Mouse (Mus musculus) liver, embryonic 12.5 days (tissue): ENCODE results near the gene Naaa. TPM values are rescaled to one million over a fixed set of nuclear protein-coding genes. Genes with fewer than 3 reads are reported as not detected.

ENCODE experiments used
- ATAC-seq: fragments of 200-750 bp; cut with Nextera tagmentation; 2 replicates; pipeline ENCODE4 v1.8.0; 2017; ENCODE audit warnings: moderate number of reproducible peaks, mild to moderate bottlenecking, moderate library complexity
- H3K27ac ChIP-seq: fragments of 300-500 bp; sonication (generic); 2 replicates; pipeline ENCODE4 v1.5.1; 2016; ENCODE audit warnings: mild to moderate bottlenecking
- H3K27me3 ChIP-seq: fragments of 300-500 bp; sonication (generic); replicated peaks from 2 replicates; pipeline ENCODE4 v1.6.1; 2016; ENCODE audit warnings: mild to moderate bottlenecking, moderate library complexity
- H3K36me3 ChIP-seq: fragments of 300-500 bp; sonication (generic); 2 replicates; pipeline ENCODE4 v1.6.1; 2016; ENCODE audit warnings: mild to moderate bottlenecking, moderate library complexity
- H3K4me1 ChIP-seq: fragments of 300-500 bp; sonication (generic); 2 replicates; pipeline ENCODE4 v1.6.1; 2016
- H3K4me2 ChIP-seq: fragments of 300-500 bp; sonication (generic); 2 replicates; pipeline ENCODE4 v1.6.1; 2016; ENCODE audit warnings: mild to moderate bottlenecking, moderate library complexity
- H3K4me3 ChIP-seq: fragments of 300-500 bp; sonication (generic); 2 replicates; pipeline ENCODE4 v1.5.1; 2016; ENCODE audit warnings: mild to moderate bottlenecking, moderate library complexity
- H3K9ac ChIP-seq: fragments of 300-500 bp; sonication (generic); 2 replicates; pipeline ENCODE4 v1.6.1; 2016; ENCODE audit warnings: mild to moderate bottlenecking, moderate library complexity
- H3K9me3 ChIP-seq: fragments of 300-500 bp; sonication (generic); replicated peaks from 2 replicates; pipeline ENCODE4 v1.6.1; 2016; ENCODE audit warnings: mild to moderate bottlenecking, moderate library complexity
- WGBS: fragments of 180-500 bp; shearing (Covaris S2); methylation state at CpG from one replicate; pipeline ENCODE4 v1.1.7; 2016; ENCODE audit not compliant: insufficient replicate concordance; 5-methylcytosine and 5-hydroxymethylcytosine counted together
- polyA plus RNA-seq: library from polyadenylated mRNA; unstranded; fragments of >200 nt; fragmentation: Nextera tagmentation; extraction: Ambion mirVana; gene quantifications from 2 replicates; pipeline ENCODE4 v1.2.1, GENCODE M21; 2016

The Naaa gene
- polyA plus RNA-seq, 1 experiment from 2014 or later: 3.0 TPM

DNA sequence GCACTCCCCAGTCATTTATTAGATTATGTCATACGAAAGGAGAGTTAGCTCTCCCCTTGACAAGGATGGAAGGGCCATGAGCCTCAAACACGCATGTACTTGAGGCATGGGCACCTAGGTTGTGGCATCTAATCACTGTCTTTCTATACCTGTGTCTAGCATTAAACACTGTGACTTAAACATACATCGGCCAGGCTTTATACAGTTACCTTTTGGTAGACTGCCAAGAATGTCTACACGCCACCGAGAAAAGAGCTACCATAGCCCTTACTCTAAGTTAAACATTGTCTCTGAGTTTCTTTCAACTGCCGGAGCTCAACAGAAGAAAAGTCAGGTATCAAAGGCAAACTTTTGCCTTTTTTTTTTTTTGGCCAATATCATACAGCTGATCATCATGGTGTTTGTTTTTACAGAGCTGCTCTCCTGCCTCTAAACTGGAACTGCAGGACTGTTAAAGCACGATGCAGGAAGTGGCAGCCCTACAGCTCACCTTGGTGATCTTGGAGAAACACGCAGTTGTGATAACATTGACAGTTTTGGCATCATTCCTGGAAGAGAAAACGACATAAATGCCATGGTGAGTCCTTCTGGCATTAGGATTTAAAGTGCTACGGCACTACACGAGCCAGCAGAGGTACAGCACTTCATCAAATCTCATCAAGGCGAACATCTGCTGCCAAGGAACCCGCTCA, 24.3 kb upstream of the Naaa start:
- H3K4me1 ChIP-seq: 0 out of 2 replicates have a peak, but pooled peaks cover 4% of the 10 kb centered on the region
- H3K27ac ChIP-seq: no peak overlapping the region
- no peak overlapping the region for H3K4me2 ChIP-seq
- H3K27me3 ChIP-seq: no peaks in the 10 kb centered on the region
- no peak overlapping the region for H3K4me3 ChIP-seq
- H3K9ac ChIP-seq: no peak overlapping the region
- H3K36me3 ChIP-seq: peaks cover 98% of the 10 kb centered on the region
- 86% methylated on average over 13 of the region's 13 CpGs for WGBS
- no peak for ATAC-seq
- H3K9me3 ChIP-seq: no peaks in the 10 kb centered on the region

DNA sequence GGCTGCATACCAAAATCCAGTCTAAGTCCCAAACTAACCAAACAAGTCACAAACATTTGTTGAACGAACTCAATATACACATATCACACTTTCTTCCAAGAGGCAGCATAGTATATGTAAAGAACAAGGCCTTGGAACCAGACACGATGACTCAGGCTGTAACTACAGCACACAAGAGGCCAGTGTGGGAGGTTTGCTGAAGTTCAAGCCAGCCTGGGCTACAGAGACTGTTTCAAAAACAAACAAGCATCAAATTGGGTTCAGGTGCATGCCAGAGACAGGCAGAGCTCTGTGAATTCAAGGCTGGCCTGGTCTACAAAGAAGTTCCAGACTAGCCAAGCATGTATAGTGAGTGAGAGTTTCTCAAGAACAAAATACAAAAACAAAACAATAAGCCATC, 16.6 kb upstream of the Naaa start:
- H3K9ac ChIP-seq: no peak overlapping the region
- ATAC-seq: no peak
- H3K27me3 ChIP-seq: no peaks in the 10 kb centered on the region
- peaks cover 97% of the 10 kb centered on the region for H3K36me3 ChIP-seq
- 0 out of 2 replicates have a peak, but pooled peaks cover 8% of the 10 kb centered on the region for H3K4me1 ChIP-seq
- WGBS: 82% methylated on average over 2 of the region's 2 CpGs
- no peak overlapping the region for H3K4me3 ChIP-seq
- H3K9me3 ChIP-seq: no peaks in the 10 kb centered on the region
- H3K27ac ChIP-seq: no peak overlapping the region
- H3K4me2 ChIP-seq: no peak overlapping the region

DNA sequence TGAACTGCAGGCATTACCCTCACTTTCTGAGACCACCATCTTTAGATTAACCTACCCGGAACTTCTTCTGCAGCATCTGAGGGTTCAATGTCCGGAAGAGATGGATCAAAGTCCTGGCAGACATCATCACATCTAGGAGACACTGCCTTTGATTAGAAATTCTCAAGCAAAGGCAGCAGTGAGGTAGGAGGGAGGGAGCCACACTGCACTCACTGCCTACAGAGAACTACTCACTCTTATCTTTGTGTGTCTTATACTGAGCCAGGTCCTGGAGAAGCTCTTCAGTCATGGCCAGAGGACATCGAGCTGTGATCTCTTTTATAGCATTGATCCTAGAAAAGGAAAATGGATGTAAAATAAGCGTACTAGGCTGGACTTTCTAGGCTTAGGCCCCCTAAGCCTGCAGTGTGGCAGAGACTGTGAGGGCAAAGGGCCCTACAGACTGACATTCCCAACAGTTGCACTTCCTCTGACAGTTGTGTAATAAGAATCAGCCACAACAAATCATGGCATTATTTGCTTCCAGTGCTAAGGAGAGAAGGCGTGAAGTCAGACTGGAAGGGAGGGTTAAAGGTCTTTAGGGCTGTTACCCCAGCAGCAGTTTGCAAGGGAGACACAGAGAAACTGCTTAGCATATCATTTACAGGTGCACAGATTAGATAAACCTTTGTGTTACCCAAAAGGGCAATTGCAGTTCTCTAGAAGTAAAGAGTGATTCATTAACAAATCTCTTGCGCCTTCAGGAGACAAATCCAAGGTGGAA, 13.9 kb upstream of the Naaa start:
- Histone ChIP-seq H3K4me2 (no peak overlapping the region), H3K4me3 (no peak overlapping the region), H3K36me3 (peaks cover 98% of the 10 kb centered on the region), H3K9ac (no peak overlapping the region), H3K27me3 (no peaks in the 10 kb centered on the region), H3K27ac (no peak overlapping the region), H3K4me1 (0 out of 2 replicates have a peak, but pooled peaks cover 8% of the 10 kb centered on the region), H3K9me3 (no peaks in the 10 kb centered on the region)
- no peak for ATAC-seq
- WGBS: 74% methylated on average over 6 of the region's 6 CpGs

DNA sequence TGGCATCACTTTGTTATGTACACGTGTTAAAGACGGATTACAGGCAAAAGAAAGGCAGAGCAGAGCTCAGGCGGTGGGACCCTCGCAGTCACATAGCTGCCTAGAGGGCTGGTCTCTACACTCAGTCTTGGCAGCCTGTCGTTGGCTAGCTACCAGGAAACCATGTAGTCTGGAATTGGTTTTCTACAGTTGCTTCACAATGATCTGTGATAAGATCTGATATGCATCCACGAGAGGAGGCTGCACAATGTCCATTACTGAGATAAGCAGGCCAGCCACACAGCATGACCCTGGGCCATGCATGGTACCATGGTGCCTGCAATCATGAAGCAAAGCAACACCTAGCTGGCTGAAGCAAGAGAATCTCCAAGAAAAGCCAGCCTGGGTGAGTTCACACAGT, 9.9 kb upstream of the Naaa start:
- Histone ChIP-seq H3K27me3 (no peaks in the 10 kb centered on the region), H3K9me3 (no peaks in the 10 kb centered on the region), H3K4me3 (no peak overlapping the region), H3K4me1 (peaks cover 24% of the 10 kb centered on the region), H3K9ac (no peak overlapping the region), H3K4me2 (no peak overlapping the region), H3K27ac (no peak overlapping the region), H3K36me3 (peaks cover 89% of the 10 kb centered on the region)
- WGBS: 73% methylated on average over 6 of the region's 6 CpGs
- peak; percentile 28; the same call in 1 of the 2 replicates for ATAC-seq

DNA sequence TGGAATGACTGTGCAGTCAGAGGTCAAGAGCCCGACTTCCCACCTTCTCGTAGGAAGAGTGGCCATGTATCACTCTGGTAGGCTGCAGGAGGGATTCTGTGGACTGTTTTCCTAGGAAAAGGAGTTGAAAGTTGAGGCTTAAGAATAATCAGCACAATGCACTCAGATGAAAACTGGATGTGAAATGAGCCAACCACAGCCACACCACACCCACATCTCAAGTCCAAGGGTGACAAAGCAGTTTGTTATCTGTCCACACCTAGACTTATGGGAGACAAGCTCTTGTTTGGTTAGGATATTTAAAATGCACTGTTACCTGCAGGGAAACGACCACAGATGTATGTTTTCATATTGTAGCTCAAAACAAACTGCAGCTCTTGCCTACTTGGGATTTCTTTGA, 5.1 kb upstream of the Naaa start:
- Histone ChIP-seq H3K4me2 (peak overlapping the region; percentile 50), H3K9ac (no peak overlapping the region), H3K4me1 (peaks cover 35% of the 10 kb centered on the region), H3K36me3 (peaks cover 42% of the 10 kb centered on the region), H3K27ac (peak overlapping the region; percentile 68; the same call in 1 of the 2 replicates), H3K27me3 (peaks cover 4% of the 10 kb centered on the region; the same call in 1 of the 2 replicates), H3K4me3 (no peak overlapping the region), H3K9me3 (no peaks in the 10 kb centered on the region)
- peak; percentile 76 for ATAC-seq
- WGBS: 33% methylated on average over 3 of the region's 3 CpGs

DNA sequence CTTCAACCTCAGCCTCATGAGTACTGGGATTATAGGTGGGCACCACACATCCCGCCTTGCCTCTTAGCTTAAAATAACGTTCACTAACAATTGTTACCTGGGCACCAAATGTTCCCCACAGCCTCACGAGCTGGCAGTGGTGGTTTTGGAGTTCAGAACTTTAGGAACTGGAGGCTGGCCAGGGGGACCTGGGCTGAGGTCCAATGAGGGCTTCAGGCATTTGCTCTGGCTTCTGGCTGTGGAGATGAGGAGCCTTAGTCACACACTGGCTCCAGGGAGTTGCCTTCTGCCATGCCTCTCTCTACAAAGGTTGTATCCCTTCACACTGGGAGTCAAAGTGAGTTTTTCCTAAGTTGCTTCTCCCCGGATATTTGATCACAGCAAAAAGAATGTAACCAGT, 4.6 kb upstream of the Naaa start:
- Histone ChIP-seq H3K4me1 (peaks cover 38% of the 10 kb centered on the region), H3K27me3 (peaks cover 7% of the 10 kb centered on the region; the same call in 1 of the 2 replicates), H3K9me3 (no peaks in the 10 kb centered on the region), H3K36me3 (peaks cover 37% of the 10 kb centered on the region), H3K9ac (no peak overlapping the region), H3K27ac (no peak overlapping the region), H3K4me2 (peak overlapping the region; percentile 50), H3K4me3 (no peak overlapping the region)
- 75% methylated on average over 4 of the region's 4 CpGs for WGBS
- ATAC-seq: no peak

DNA sequence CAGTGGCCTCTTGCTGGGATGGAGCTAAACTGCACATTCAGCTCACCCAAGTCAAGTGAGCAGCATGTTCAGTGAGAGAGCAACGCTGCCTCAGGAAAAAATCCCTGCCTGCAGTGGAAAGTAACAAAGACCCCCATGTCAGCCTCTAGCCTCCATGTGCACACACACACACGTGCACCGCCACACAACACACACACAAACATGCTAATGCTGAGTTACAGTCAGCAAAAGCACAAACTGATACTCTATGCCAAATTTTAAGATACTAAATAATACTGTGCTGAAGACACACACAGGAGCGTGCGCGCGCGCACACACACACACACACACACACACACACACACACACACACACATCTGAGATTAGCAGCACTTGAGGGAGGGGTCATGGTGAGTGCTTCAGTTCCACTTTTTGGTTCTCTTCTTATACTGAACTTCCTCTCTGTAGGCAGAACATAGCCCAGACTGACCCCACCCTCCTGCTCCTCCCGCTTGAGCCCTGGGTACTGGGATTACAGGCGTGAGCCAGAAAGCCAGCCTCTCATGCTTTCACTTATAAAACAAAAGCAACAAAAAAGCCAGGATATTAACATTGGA, 1.1 kb upstream of the Naaa start:
- Histone ChIP-seq H3K4me1 (peaks cover 38% of the 10 kb centered on the region), H3K9ac (no peak overlapping the region), H3K36me3 (peaks cover 4% of the 10 kb centered on the region; the same call in 1 of the 2 replicates), H3K27ac (no peak overlapping the region), H3K4me3 (no peak overlapping the region), H3K9me3 (no peaks in the 10 kb centered on the region), H3K27me3 (peaks cover 40% of the 10 kb centered on the region), H3K4me2 (no peak overlapping the region)
- WGBS: 42% methylated on average over 10 of the region's 10 CpGs
- no peak for ATAC-seq

DNA sequence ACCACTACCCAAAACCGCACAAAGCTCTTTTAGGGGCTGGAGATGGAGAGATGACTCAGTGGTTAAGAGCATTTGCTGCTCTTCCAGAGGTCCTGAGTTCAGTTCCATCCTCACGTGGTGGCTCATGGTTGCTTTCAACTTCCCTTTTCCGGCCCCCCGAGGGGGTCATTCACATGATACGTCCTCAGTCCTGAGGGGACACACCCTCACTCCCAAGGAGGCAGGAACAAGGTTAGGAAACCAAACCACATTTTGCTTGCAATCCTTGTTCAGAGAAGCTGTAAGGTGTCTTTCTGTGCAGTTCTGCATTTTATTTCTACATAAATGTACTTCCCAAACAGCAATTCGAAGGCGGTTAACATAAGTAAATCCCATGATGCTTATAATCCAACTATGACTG, 7.5 kb downstream of the Naaa start:
- no peak overlapping the region for H3K4me2 ChIP-seq
- H3K4me1 ChIP-seq: no peaks in the 10 kb centered on the region
- no peaks in the 10 kb centered on the region for H3K9me3 ChIP-seq
- no peaks in the 10 kb centered on the region for H3K36me3 ChIP-seq
- 52% methylated on average over 7 of the region's 7 CpGs for WGBS
- ATAC-seq: no peak
- peaks cover 29% of the 10 kb centered on the region for H3K27me3 ChIP-seq
- H3K9ac ChIP-seq: no peak overlapping the region
- H3K4me3 ChIP-seq: no peak overlapping the region
- H3K27ac ChIP-seq: no peak overlapping the region

DNA sequence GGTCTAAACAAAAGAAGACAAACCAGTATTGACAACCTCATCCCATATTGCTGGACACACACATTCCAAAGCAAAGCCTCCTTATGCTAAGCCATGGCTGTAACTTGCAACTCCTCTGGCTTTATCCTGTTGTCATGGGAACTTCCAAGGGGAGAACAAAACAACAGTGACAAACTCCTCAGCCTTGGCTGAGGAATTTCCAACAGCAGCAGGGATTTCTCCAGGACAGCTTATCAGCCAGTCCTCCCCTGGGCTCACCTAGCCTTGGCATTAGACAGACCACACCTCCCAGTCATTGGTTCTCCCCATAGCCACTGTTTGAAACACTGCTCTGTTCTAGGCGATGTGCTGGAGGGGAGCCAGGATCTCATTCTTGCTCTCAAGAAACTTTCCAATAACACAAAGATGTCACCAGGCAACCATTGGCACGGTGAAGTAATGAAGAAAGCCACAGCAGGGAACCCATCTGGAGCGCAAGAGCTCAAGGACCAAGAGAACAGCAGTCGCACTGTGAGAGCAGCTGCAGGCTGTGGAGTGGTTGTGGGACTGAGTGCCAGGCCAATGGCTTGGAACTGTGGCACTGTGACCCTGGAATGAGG, 14.1 kb downstream of the Naaa start:
- no peak overlapping the region for H3K4me3 ChIP-seq
- WGBS: 59% methylated on average over 4 of the region's 4 CpGs
- H3K9ac ChIP-seq: no peak overlapping the region
- no peaks in the 10 kb centered on the region for H3K9me3 ChIP-seq
- H3K4me1 ChIP-seq: no peaks in the 10 kb centered on the region
- no peaks in the 10 kb centered on the region for H3K36me3 ChIP-seq
- H3K27ac ChIP-seq: no peak overlapping the region
- H3K4me2 ChIP-seq: no peak overlapping the region
- H3K27me3 ChIP-seq: peaks cover 71% of the 10 kb centered on the region
- no peak for ATAC-seq

DNA sequence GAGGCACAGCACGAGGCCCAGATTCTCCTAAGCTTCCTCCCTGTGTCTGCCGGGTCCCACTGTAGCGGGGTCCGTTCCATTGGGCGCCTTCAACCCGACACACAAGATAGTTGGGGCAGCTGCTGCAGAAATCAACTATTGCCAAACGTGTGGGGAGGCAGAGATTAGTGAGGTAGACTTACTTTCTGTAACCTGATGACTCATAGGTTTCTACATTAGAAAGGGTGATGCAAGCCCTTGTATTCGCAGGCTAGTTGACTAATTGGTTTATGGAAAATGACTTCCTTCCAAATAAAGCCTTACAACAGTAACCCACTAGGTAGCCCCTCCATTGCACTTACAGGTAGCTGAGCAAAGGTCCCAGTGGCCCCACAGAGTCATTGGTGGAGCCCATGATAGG, 15.3 kb downstream of the Naaa start:
- Histone ChIP-seq H3K4me2 (no peak overlapping the region), H3K9ac (no peak overlapping the region), H3K36me3 (no peaks in the 10 kb centered on the region), H3K27me3 (peaks cover 77% of the 10 kb centered on the region), H3K9me3 (no peaks in the 10 kb centered on the region), H3K27ac (no peak overlapping the region), H3K4me1 (no peaks in the 10 kb centered on the region), H3K4me3 (no peak overlapping the region)
- 75% methylated on average over 8 of the region's 8 CpGs for WGBS
- ATAC-seq: no peak

DNA sequence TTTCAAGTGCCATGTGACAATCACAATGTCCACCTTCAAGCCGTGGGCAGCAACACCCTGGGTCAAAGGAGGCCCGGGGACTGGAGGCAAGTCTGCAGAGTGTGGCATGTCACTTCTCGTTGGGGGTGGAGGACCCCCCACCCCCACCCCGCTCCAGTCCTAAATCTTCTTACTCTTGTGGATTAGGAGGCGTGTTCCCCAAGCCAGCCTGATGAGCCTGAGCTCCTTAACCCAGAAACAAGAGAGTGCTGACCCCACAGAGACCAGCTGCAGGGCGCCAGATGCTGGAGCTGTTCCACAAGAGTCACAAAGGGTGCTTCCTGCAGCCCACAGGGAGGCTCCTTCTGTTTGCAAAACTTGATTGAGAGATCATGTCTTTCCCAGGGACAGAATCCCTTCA, 21.8 kb downstream of the Naaa start, which contains the start of gene Ppef2:
Gene Ppef2, minus strand, starts transcription at position 61 of the 400 bp plus-strand sequence.
- Histone ChIP-seq H3K4me1 (no peaks in the 10 kb centered on the region), H3K4me2 (no peak within 1 kb of the TSS), H3K27me3 (peaks cover 81% of the 10 kb centered on the region), H3K27ac (no peak within 1 kb of the TSS), H3K36me3 (no peaks in the 10 kb centered on the region), H3K4me3 (no peak within 1 kb of the TSS), H3K9ac (no peak within 1 kb of the TSS), H3K9me3 (no peaks in the 10 kb centered on the region)
- no peak for ATAC-seq
- WGBS: 26% methylated on average over 6 of the region's 6 CpGs

DNA sequence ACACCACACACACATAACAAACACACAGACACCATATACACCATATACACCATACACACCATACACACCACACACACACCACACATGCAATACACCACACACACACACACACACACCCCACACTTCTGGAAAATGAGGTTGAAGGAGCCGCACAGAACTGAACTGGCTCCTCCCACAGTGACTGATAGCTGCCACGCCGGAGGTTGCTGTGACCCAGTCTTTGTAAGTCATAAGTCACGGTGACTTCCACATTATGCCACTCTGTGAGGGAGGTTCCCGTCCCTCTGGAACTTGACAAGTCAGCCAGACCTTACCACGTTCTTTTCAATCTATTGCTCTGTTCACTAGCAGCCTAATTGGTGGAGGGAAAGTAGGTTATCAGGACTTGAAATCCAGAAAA, 23.5 kb downstream of the Naaa start:
- 44% methylated on average over 6 of the region's 6 CpGs for WGBS
- no peaks in the 10 kb centered on the region for H3K4me1 ChIP-seq

More for the DNA sequence above, 23.5 kb downstream of the Naaa start:
- H3K9ac ChIP-seq: no peak overlapping the region
- H3K4me3 ChIP-seq: no peak overlapping the region
- ATAC-seq: no peak
- peaks cover 71% of the 10 kb centered on the region for H3K27me3 ChIP-seq
- no peaks in the 10 kb centered on the region for H3K36me3 ChIP-seq
- no peak overlapping the region for H3K27ac ChIP-seq
- H3K9me3 ChIP-seq: no peaks in the 10 kb centered on the region
- no peak overlapping the region for H3K4me2 ChIP-seq
